Mouse (Mus musculus): ENCODE measurements around the gene Dnaaf3. TPM values are rescaled to one million over a fixed set of nuclear protein-coding genes. Genes with fewer than 3 reads are reported as not detected.

Dnaaf3 gene
- polyA plus RNA-seq (2012; rRNA removed): 0.40 and 0.44 TPM in 2 replicates

GRCm38 (mm10) chr7:4532005-4532729 lies at the start of gene Dnaaf3:
Gene Dnaaf3 (minus strand): TSS chr7:4532453.

GRCm38 (mm10) chr7:4547221-4547641 lies 15.0 kb upstream of the Dnaaf3 start, which contains the start of gene Syt5:
Gene Syt5 (minus strand): TSS chr7:4547541.

GRCm38 (mm10) chr7:4524212-4524922 lies 7.9 kb downstream of the Dnaaf3 start, which contains the start of gene Tnni3:
Gene Tnni3 (minus strand): TSS chr7:4524229.

GRCm38 (mm10) chr7:4516332-4517050 lies 15.8 kb downstream of the Dnaaf3 start, which contains the start of gene Tnnt1:
Gene Tnnt1 (minus strand): TSS chr7:4516382.

GRCm38 (mm10) chr7:4501558-4502397 lies 30.5 kb downstream of the Dnaaf3 start, which contains the start of gene Ppp1r12c:
Gene Ppp1r12c (minus strand): TSS chr7:4501680.

Other genes with a start within 250 kb of the Dnaaf3 start
- 0.13 and 0.30 TPM in 2 replicates for gene Ncr1, start 194.7 kb downstream of the Dnaaf3 start, polyA plus RNA-seq (2012; rRNA removed)
- gene Gp6, start 134.7 kb downstream of the Dnaaf3 start, polyA plus RNA-seq (2012; rRNA removed): 1.2 and 1.3 TPM in 2 replicates
- 3.5 and 4.7 TPM in 2 replicates for gene Rdh13, start 86.8 kb downstream of the Dnaaf3 start, polyA plus RNA-seq (2012; rRNA removed)
- gene Eps8l1, start 71.8 kb downstream of the Dnaaf3 start, polyA plus RNA-seq (2012; rRNA removed): 1.5 and 2.5 TPM in 2 replicates
- 17.0 and 21.0 TPM in 2 replicates for gene Ppp1r12c, start 30.8 kb downstream of the Dnaaf3 start, polyA plus RNA-seq (2012; rRNA removed)
- 3.9 and 5.7 TPM in 2 replicates for gene Tnnt1, start 16.1 kb downstream of the Dnaaf3 start, polyA plus RNA-seq (2012; rRNA removed)
- gene Tnni3, start 8.2 kb downstream of the Dnaaf3 start, polyA plus RNA-seq (2012; rRNA removed): 0.34 and 0.41 TPM in 2 replicates
- 0.25 and 0.27 TPM in 2 replicates for gene Syt5, start 15.1 kb upstream of the Dnaaf3 start, polyA plus RNA-seq (2012; rRNA removed)
- 0.01 and 0.04 TPM in 2 replicates for gene Ptprh, start 71.6 kb upstream of the Dnaaf3 start, polyA plus RNA-seq (2012; rRNA removed)
- 36.5 and 38.2 TPM in 2 replicates for gene Tmem86b, start 99.0 kb upstream of the Dnaaf3 start, polyA plus RNA-seq (2012; rRNA removed)
- 28.8 and 34.0 TPM in 2 replicates for gene Ppp6r1, start 126.6 kb upstream of the Dnaaf3 start, polyA plus RNA-seq (2012; rRNA removed)
- gene Hspbp1, start 152.6 kb upstream of the Dnaaf3 start, polyA plus RNA-seq (2012; rRNA removed): 20.4 and 21.6 TPM in 2 replicates
- gene Brsk1, start 158.2 kb upstream of the Dnaaf3 start, polyA plus RNA-seq (2012; rRNA removed): 0.31 and 0.32 TPM in 2 replicates
- gene Tmem150b, start 192.8 kb upstream of the Dnaaf3 start, polyA plus RNA-seq (2012; rRNA removed): 0.74 and 0.80 TPM in 2 replicates
- gene Kmt5c, start 207.7 kb upstream of the Dnaaf3 start, polyA plus RNA-seq (2012; rRNA removed): 53.8 and 67.2 TPM in 2 replicates
- 80.4 and 84.3 TPM in 2 replicates for gene Cox6b2, start 220.6 kb upstream of the Dnaaf3 start, polyA plus RNA-seq (2012; rRNA removed)
- 0.01 TPM in 1 of 2 replicates, not detected in the other for gene Fam71e2, start 238.8 kb upstream of the Dnaaf3 start, polyA plus RNA-seq (2012; rRNA removed)